In genomic region chr9:66349860-66350787, GRCm38 (mm10) we compare ENCODE assay signal across 8 mouse cellular contexts. TPM values are rescaled to one million over a fixed set of nuclear protein-coding genes. Genes with fewer than 3 reads are reported as not detected.
DNase-seq lines count a peak whose midpoint lies in the region; ATAC-seq lines count a peak whose summit lies in the region.

Gene Herc1, plus strand, starts transcription at chr9:66350450.

- H3K9ac ChIP-seq in hindbrain, embryonic 16.5 days (ENCODE audit: low read depth, low read length) = peak within 1 kb of the TSS; percentile 99

- peaks cover 46% of the 10 kb centered on the region for H3K79me2 ChIP-seq in macrophage (ENCODE audit: inconsistent target)

- H3K27ac ChIP-seq in hindbrain, embryonic 16.5 days (ENCODE audit: low read depth, low read length) = peak within 1 kb of the TSS; percentile 98
- peak within 1 kb of the TSS; percentile 61 for H3K27ac ChIP-seq in macrophage

- ATAC-seq in hindbrain, embryonic 16.5 days = peak; percentile 90

- DNase-seq in T-cell, adult 2 months (ENCODE audit: low spot score) = peak; percentile 95
- peak; percentile 95 to 96 for DNase-seq in cerebellum, postnatal 36 days
- DNase-seq in gastrocnemius, adult 18-20 months (ENCODE audit: low spot score) = peak; percentile 96
- DNase-seq in left cerebral cortex, adult 18-20 months (ENCODE audit: low spot score in 2 of 2) = peak; percentile 96
- DNase-seq in right cerebral cortex, adult 18-20 months = peak; percentile 97
- DNase-seq in urinary bladder, postnatal 10 days (ENCODE audit: low spot score) = peak; percentile 78

- H3K36me3 ChIP-seq in hindbrain, embryonic 16.5 days (ENCODE audit: control insufficient read depth, insufficient read depth, low read length) = no peaks in the 10 kb centered on the region
- no peaks in the 10 kb centered on the region for H3K36me3 ChIP-seq in macrophage (ENCODE audit: inconsistent target)

- H3K4me3 ChIP-seq in hindbrain, embryonic 16.5 days (ENCODE audit: low read length) = peak within 1 kb of the TSS; percentile 90
- peak within 1 kb of the TSS; percentile 94 for H3K4me3 ChIP-seq in macrophage (ENCODE audit: inconsistent target)

- peak within 1 kb of the TSS; percentile 82 for H3K4me2 ChIP-seq in hindbrain, embryonic 16.5 days (ENCODE audit: low read length)

- H3K4me1 ChIP-seq in hindbrain, embryonic 16.5 days (ENCODE audit: control insufficient read depth, insufficient read depth, low read depth, low read length) = peaks cover 7% of the 10 kb centered on the region

- under 1% methylated on average over 85 of the region's 85 CpGs for WGBS in hindbrain, embryonic 16.5 days
- WGBS in macrophage (ENCODE audit: missing documents) = 1% methylated on average over 76 of the region's 85 CpGs

- no peaks in the 10 kb centered on the region for H3K9me3 ChIP-seq in hindbrain, embryonic 16.5 days (ENCODE audit: control insufficient read depth, low read length)

- H3K27me3 ChIP-seq in hindbrain, embryonic 16.5 days (replicated peaks; ENCODE audit: control insufficient read depth, insufficient read depth, low read length) = no peaks in the 10 kb centered on the region

RNA-seq across cellular contexts. Expression of gene Herc1, which starts in this region (rescaled TPM):
- total RNA-seq in gastrocnemius, adult 18-20 months (2021) = 10 to 100 TPM; 30.3 to 31.0 TPM
- 39.4 and 39.8 TPM in 2 replicates for polyA plus RNA-seq in hindbrain, embryonic 16.5 days (2015; fragmentation: Nextera tagmentation; extraction: Ambion mirVana)
- 100 to 1,000 TPM; 110 to 114 TPM for total RNA-seq in left cerebral cortex, adult 18-20 months (2021)
- 100 to 1,000 TPM; 145 to 593 (median 456) TPM for total RNA-seq in macrophage (2018; cell fraction: chromatin; rRNA removed)
- 10 to 100 TPM; 21.6 to 67.1 (median 45.1) TPM for total RNA-seq in macrophage (2018; cell fraction: cytosol; rRNA removed)
- total RNA-seq in macrophage (2018; cell fraction: nucleus; rRNA removed) = 100 to 1,000 TPM; 106 to 353 (median 215) TPM
- 20.5 to 30.4 TPM (median 28.0 TPM) in 3 replicates for polyA plus RNA-seq in macrophage (2018)

Comparison
In these comparisons a context has a peak if more than half of its experiments do, and no peak if none do; other contexts are left out.
1. Peak in every context shown above with its lines: DNase-seq, ATAC-seq, H3K4me3 ChIP-seq and H3K27ac ChIP-seq.